Mouse (Mus musculus): Measurements from ENCODE around the gene Tob2.

GRCm38 (mm10) chr15:81832219-81832618 lies 26.4 kb downstream of the Tob2 start:
- TF ChIP-seq CTCF (IDR thresholded peaks at IDR 0.05; ENCODE audit: insufficient read depth, low read length) (no peak), POLR2A (IDR thresholded peaks at IDR 0.05; ENCODE audit: borderline replicate concordance, extremely low read depth, low read depth, low read length) (no peak)
